Mouse (Mus musculus): ENCODE results near the gene Ypel3.

Ypel3 gene

DNA sequence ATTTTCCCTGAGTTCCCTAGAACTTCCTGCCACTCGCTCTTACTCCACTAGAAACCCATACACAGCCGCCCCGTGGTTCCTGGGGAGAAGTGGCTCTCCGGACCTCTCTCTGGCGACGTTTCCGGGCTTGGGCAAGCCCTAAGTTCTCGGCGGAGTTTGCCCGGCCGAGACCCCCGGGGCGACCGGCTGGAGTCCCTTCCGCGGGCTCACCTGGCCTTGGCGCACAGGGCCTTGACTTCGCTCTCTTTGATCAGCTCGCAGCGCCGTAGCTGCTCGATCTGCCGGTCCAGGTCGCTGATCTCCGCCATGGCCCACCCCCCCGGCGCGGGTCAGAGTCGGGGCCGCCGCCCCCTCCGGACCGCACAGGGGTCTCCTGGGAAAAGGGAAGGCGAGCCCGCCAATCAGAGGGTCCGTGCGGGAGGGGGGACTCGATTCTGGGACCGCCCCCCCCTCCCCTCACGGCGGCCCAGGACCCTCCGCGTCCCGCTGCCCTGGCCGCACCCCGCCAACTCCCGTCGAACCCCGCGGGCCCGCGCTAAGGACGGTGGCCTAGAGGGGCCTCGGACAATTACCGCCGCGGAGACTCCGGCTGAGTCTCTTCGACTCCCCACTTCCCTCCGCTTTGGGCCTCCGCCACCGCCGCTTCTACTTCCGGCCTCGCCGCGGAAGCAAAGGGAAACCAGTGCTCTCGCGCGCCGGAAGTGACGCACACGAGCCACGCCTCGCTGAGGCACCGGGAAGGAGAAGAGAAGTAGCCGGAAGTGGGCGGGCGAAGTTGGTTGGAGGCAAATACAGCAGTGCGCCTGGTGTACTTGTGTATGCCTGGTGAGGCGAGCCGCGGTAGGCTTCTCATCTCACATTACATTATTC lies 15.3 kb downstream of the Ypel3 start, which contains the start of gene Ppp4c:
Gene Ppp4c (minus strand): TSS at position 646 of the 870 bp plus-strand sequence.
- ATAC-seq (ENCODE audit: insufficient number of reproducible peaks, low FRiP score, low TSS enrichment), result peak; percentile 89

DNA sequence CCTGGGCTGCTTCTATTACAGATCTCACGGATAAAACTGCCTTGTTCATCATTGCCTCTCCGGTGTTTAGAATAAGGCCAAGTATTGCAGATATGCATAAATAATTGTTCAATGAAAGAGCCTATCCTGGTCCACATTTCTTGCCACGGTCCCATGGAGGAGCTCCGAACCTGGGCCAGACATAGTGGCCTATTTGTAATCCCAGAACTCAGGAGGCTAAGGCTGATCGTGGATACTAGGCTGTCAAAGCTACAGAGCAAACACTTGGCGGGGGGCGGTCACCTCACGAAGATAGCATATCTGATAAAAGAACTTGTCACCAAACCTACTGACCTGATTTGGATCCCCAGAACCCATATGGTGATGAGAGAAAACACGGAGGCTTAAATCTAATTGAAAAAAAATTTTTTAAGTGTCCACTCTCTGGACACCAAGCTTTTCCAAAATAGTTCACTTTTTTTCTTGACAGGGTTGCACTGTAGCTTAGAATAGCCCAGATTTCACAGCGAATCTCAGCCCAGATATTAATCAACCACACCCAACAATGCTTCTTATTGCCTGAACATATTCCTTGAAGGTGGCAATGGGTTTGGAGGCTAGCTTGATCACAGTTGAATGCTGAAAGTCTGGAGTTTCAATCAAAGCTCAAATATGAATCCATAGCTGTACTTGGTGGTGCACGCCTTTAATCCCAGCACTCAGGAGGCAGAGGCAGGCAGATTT lies 16.1 kb downstream of the Ypel3 start:
- ATAC-seq (ENCODE audit: insufficient number of reproducible peaks, low FRiP score, low TSS enrichment), result no peak

DNA sequence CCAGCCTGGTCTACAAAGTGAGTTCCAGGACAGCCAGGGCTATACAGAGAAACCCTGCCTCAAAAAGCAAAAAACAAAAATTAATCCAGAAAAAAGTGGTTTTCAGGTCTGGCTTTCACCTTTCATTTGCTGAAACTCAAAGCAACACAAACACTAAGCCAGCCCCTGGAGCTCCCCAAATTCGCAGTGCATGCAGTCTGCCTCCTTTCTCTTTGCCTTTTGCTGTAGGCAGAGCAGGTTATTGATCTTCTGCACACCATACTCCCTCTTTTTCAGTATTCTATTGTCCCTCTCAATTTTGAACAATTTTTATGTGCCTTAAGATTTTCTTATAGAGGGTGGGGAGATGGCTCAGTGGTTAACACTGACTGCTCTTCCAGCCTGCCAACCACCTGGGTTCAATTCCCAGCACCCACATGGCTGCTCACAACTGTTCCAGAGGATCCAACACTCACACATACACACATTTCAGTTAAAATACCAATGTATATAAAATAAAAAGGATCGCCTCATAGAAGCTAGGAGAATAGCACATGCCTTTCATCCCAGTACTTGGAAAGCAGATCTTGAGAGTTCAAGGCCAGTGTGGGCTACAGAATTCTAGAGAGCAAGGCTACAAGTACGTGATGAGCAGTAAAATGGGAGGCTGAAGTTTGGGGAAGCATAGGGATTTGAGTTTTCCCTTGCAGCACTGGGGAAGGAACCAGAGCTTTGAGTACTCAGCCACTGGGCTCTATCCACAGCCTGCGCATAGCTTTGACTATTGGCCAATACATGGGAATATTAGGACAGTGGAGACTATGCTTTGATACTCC lies 16.9 kb downstream of the Ypel3 start:
- no peak for ATAC-seq (ENCODE audit: insufficient number of reproducible peaks, low FRiP score, low TSS enrichment)

DNA sequence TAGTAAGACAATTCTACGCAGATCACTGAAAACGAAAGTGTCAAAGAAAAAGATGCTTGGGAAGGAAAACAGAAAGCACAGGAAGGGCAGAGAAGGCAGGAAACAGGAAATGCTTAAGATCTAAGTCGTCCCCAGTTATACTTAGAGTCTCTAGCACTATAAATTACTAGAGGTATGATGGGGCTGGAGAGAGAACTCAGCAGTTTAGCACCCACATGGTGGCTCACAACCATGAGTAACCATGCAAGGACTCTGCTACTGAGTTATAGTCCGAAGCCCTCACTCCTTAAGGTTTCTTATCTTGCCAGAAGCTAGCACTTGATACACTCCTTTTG lies 17.5 kb downstream of the Ypel3 start:
- no peak for ATAC-seq (ENCODE audit: insufficient number of reproducible peaks, low FRiP score, low TSS enrichment)

DNA sequence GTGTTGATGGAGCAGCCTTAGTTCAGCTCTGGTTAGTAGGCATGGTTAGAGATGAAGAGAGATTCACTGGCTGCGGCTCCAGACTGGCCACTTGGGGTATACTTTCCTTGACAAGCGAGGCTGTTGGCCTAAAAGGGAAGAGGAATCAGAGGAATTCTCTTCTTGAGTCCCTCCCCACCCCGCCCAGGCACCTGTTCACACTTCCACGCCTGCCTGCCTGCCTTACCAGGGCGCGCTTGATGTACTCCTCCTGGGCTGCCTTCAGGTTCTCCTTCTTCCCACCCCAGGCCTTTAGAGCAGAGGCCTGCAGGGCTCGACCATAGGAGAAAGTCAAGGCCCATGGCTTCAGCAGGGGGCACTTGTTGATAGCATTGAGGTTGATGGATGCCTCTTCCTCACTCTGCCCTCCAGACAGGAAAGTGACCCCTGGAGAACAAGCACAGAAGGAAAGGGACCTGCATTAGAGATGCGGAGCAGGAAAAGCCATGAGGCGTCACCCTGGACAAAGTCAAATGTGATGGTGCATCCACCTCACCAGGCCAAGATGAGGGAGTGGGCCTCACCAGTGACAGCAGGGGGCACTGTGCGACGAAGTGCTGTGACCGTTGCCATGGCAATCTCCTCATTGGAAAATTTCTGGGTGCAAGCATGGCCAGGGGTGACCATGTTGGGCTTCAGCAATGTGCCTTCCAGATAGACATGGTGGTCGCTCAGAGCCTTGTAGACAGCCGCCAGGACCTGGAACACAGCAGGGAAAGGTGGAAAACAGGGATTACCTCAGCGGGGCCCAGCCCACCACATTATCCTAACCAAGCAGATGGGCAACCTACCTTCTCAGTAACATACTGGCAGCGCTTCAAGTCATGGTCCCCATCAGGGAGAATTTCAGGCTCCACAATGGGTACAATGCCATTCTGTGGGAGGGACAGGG lies 18.9 kb downstream of the Ypel3 start:
- no peak for ATAC-seq (ENCODE audit: insufficient number of reproducible peaks, low FRiP score, low TSS enrichment)

DNA sequence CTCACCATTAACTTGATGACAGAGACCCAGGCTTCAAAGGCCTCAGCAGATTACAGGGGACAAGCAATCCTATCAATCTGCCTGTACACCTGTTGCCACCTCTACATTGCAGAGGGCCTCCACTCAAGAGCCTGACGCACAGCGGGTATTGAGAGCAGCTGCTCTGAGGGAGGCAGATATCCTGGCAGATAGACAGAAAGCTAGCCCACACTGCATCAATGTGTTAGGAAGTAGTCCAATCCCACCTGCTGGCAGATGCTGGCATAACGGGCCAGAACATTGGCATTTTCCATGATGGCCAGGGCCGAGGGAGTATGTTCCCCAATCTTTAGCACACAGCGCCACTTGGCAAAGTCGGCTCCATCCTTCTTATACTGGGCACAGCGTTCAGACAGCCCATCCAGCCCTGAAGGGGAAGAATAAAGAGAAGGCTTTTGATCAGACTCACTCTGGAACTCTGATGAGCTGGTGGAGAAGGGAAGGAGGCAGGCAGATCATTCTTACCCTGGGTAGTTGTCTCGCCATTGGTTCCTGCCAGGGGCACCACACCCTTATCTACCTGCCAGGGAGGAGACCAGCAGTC lies 19.7 kb downstream of the Ypel3 start:
- no peak for ATAC-seq (ENCODE audit: insufficient number of reproducible peaks, low FRiP score, low TSS enrichment)

DNA sequence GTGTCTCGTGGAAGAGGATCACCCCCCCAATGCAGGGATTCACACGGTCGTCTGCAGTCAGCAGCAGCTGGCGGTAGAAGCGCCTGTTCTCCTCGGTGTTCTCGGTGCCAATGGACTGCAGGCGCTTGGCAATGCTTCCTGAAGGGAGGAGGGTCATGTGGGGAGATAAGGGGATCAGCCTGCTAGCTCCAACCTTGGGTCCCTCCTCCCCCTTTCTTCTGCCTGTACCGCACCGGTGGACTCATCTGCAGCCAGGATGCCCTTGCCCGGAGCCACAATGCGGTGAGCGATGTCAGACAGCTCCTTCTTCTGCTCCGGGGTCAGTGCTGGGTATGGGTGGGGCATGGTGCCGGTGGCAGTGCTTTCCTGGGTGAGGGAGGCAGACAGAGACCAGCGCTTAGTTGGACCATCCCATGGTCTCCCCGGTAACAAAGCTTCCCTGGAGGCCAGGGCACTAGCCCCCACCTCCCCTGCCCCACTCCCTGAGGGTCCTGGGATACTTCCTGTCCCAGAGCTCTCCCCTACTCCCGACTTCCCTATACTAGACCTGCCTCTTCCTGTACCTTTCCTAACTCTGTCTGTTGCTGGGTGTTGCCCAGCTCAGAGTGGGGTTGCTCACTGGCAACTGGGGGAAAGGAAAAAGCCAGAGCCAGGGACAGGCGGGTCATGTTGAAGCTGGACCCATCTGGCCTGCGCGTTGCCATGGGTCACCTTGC lies 20.8 kb downstream of the Ypel3 start, which contains the start of gene Fam57b:
Gene Fam57b (plus strand): TSS at position 258 of the 716 bp plus-strand sequence.
- ATAC-seq (ENCODE audit: insufficient number of reproducible peaks, low FRiP score, low TSS enrichment), result no peak

DNA sequence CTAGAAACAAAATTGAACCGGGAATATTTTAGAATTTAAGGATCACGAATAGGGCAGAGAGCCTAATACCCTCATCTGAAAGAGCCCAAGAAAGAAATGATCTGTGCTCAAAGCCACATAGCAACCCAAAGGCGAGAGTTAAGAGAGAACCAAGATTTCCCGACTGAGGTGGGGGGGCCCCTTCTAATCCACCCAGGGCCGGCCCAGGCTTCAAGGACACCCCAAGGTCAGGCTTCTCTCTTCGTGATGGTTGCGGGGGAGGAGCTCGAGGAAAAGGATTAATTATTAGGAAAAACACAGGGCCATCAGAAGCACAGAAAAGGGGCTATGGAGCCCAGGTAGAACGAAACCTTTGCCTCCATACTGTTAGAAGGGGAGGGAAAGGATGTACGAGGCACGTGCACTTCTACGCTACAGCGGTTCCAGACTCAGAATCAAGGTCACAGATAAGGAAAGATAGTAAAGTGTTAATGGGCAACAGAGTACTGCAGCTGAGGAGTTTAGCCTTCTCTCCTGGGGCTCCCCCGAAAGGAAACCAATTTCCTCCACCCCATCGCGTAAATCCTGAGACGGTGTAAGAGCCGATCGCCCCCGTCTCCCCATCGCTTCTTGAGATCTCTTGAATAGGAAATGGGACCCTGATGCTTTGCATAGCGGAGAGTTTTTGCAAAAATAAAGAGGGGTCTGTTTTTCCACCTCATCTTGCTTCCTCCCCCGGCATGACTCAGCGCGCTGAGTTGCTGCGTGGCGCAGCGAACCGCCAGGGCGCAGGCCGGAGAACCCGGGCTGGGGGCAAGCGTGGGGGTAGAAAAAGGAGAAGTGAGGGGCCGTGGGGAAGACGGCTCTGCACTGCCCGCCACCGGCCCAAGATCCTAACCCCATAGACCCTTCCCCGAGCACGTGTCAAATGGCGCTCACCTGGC lies 21.6 kb downstream of the Ypel3 start:
- no peak for ATAC-seq (ENCODE audit: insufficient number of reproducible peaks, low FRiP score, low TSS enrichment)

DNA sequence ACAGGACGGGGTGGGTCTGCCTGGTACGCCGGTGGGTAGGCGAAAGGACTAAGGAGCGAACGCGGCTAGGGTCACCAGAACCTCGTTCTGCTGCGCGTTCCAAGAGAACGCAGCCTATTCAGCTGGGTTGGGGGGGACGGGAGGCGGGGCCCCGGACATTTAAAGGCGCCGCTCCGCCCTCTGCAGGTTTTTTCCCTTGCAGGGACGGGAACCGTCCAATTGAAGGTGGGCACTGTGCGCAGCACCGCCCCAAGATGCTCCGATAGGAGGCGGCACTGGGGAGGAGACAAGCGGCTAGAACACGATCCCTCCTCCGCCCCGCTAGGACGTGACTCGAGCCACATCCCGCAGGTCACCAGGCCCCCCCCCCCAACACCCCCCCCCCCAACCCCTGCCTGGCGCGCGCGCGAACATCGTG lies 22.3 kb downstream of the Ypel3 start:
- ATAC-seq (ENCODE audit: insufficient number of reproducible peaks, low FRiP score, low TSS enrichment), result peak; percentile 79

DNA sequence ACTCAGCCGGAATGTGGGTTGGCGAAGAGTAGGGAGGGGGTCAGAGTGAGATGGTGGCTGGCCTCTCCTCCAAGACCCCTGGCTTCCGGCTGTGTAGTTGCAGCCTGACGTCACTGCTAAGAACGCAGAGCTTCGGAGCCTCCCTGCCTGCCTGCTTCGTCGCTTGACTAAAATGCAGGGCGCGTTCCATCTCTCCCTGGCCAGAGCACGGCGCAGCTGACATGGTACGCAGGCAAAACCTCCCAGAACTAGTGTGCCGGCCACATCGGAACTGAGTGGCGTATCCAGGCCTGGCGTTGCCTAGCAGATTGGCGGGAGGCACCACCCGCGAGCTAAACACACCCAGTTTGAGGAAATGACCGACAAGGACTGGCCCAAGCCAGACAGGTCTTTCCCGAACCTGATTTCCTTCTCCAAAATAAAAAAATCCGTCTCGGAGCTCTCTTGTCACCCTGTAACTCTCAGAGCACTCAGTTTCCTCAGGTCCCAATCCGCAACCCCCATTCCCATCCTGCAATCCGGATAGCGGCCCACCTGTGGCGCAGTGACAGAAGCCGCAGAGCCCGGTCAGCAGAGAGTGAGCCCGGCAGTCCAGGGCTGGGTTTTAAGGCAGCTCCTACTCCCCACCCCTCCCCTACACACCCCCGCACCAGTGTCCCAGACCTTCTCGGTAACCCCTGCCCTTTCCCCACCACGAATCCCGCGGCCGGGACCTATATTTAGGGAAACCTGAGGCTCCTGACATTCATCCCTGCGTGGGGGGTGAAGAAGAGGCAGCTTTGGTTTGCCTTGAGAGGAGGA lies 22.9 kb downstream of the Ypel3 start:
- ATAC-seq (ENCODE audit: insufficient number of reproducible peaks, low FRiP score, low TSS enrichment), result peak; percentile 45

DNA sequence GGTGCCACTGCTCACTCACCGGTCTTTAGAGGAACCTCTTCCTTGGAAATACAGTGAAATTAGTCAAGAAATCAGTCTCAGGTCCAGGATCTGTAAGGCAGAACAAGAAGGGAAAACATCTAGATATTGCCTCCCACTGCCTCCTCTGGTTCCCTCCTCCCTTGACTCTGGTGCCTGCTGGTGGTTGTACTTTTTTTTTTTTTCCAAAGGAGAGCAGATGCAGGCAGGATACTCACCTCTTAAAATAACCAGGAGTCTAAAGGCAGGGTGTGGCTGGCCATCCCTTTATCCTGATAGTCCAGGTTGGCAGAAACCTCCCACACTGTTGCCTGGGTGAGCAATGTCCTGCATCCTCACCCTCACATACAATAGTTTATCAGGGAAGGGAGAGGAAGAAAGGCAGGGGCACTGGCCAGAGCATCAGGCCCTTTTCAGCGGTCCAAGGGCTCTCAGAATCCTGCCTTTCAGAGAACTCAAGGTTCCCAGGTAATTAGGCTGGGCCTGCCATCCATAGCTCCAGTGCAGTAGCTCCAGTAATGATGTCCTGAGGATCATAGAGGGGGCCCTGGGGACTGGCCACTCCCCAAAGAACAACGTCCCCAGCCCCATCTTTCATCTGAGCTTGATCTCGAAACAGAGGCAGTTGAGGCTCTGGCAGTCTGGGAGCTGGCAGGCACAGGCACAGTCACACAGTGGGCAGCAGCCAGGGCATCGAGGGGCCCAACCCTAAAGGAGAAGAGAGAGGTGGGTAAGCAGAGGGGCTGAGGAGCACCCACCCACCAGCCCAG lies 23.7 kb downstream of the Ypel3 start:
- no peak for ATAC-seq (ENCODE audit: insufficient number of reproducible peaks, low FRiP score, low TSS enrichment)

DNA sequence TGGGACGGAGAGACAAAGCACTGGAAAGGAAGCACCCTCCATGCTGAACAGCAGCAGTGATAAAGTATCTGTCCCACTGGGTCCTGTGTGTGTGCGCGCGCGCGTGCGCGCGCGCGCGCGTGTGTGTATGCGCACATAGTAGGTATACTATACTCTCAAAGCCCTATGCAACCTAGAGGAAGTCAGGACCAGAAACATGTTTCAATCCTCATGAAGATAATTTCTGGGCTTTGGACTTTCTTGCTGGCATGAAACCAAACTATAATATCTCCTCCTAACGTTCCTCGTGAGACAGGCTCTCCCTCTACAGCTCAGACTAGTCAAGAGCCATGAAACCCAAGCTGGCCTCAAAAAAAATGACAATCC lies 24.3 kb downstream of the Ypel3 start:
- no peak for ATAC-seq (ENCODE audit: insufficient number of reproducible peaks, low FRiP score, low TSS enrichment)

DNA sequence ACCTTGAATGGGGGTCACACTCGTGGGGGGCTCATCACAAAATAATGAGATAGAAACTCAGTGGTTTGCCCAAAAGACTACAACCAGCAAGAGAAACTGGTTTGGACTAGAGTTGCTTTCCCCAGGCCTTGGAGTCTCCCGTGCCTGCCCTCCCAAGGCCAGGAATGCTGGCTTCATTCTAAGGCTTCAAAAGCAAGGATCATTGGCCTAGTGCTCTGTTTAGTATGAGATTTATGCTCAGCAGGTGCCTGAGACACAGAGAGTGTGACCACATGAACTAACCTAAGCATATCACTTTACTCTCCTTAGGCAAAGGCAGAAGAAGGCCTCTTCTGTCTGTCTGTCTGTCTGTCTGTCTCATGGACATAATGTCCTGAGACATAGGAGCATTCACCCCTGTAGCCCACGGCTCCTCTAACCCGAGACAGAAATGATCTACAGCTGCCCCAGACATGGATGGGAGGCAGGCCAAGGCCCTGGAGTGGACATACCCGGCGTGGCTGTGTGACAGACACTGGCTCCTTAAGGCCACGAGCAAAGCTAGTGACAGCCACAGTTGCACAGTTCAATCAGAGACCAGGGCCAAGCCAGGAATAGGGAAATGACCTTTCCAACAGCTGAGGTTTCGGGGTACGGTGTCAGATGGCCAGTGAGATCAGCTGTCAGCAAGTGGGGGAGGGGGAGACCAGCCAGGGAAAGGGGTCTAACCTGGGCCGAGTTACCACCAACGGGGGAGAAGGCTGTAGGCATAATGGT lies 25.6 kb downstream of the Ypel3 start:
- no peak for ATAC-seq (ENCODE audit: insufficient number of reproducible peaks, low FRiP score, low TSS enrichment)

DNA sequence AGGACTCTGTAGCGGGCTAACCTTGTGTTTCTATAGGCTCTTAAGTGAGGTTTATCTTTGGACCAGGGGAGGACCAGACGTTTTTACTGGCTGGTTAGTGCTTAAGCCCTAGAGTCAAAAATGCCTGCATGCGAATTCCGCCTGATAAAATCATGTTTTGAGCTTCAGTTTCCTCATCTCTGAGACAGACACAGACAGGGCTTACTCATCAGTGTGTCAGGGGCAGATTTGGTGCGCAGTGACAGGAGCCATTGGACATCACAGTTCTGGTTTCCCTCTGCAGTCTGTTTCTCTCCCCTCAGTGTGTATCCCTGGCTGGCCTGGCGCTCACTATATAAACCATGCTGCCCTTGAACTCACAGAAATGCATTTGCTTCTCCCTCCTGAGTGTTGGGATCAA lies 26.4 kb downstream of the Ypel3 start:
- ATAC-seq (ENCODE audit: insufficient number of reproducible peaks, low FRiP score, low TSS enrichment), result no peak

DNA sequence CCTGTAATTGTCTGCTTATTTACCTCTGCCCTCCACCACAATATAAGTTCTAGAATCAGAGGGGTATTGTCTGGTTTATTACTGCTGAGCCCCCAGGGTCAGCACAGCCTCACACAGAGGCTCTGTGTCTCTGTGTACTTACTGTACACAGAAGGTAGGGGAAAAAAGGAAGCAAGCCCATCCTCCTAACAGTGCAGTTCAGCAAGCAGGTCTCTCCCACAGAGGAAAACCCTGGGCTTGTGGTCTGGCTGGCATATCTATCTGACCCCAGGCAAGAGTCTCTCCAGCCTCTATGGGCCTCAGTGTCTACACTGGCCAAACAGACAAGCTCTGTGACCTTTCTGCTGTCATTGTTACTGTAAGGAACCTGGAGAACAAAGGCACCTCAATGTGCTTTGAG lies 27.0 kb downstream of the Ypel3 start:
- no peak for ATAC-seq (ENCODE audit: insufficient number of reproducible peaks, low FRiP score, low TSS enrichment)

DNA sequence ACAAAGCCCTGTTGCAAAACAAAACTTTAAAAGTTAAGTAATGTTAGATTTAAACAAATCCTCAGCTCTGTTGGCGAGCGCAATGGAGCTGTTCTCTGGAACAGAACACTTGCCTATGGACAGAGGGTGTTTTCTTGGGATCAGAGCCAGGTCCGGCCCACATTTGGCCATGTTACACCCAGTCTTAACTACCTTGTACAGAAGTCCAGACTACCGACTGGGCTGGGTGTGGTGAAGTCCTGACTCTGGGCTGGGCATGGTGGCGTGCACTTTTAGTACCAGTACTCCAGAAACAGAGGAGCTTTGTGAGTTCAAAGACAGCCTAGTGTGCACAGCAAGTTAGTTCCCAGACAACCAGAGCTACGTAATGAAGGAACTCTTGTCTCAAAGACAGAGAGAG lies 30.2 kb downstream of the Ypel3 start:
- ATAC-seq (ENCODE audit: insufficient number of reproducible peaks, low FRiP score, low TSS enrichment), result no peak

All from cerebellum, adult (tissue).